Mouse (Mus musculus): Measurements from ENCODE around the gene Exoc3l. TPM values are rescaled to one million over a fixed set of nuclear protein-coding genes. Genes with fewer than 3 reads are reported as not detected.

Gene Exoc3l
- polyA plus RNA-seq, 1 experiment: not detected

DNA sequence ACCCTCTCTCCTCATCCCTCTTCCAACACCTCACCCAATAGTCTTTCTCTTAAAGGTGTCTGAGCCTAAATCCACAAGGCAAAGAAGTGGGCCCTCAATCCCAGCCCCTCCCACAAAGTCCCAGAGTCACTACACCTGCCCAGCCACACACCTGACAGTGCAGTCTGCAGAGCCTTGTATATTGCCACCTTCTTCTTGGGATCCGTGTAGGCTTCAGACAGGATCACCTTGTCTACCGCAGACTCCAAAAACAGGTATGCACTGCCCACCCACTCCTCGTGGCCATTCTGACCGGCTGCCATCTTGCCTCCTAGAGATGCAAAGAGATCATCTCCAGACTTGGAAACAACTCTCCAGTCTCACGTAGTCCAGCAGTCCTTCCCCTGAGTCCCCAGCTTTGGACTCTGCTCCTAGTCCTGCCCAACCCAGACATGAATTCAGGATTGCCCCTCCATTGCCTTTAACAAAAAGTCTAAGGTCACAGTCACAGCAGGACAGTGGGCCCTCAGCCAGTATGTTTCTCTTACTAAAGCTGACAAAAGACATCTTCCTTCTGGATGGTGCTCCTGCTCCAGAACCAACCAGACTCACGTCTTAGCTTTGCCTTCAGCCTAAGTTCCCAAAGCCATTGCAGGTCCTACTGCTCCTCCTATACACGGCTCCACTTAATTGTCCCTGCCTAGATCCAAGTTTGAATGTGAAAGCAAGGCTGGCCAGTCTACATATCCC, 35.4 kb downstream of the Exoc3l start:
- H3K4me3 ChIP-seq (ENCODE audit: insufficient read depth, low read depth, low read length): no peak overlapping the region
- WGBS: 81% methylated on average over 7 of the region's 7 CpGs

DNA sequence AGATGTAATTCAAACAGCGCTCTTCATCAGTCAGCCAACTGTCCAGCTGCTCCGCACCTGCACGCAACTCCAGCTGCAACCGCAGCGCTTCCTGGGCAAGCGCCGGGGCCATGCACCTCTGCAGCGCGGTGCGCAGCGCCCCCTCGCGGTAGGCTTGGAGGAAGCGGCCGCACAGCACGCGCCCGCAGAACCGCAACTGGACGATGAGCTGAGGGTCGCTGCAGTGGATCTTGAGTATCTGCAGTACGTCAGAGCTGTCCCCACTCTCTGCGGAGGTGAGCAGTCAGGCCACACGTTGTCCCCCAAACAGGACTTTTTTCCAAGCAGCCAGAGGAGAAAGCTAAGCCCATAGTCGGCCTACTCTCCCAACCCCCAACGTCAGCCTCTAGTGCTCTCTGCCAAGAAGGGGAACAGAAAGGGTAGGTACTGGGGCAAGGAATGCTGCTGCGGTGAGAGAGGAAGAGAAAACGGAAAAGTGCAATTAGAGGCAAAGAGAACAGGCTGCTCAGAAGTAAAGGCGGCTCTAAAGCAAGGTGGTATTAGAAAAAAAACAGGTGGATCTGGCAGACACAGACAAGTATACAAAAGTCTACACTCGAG, 36.1 kb downstream of the Exoc3l start:
- Histone ChIP-seq H3K4me3 (ENCODE audit: insufficient read depth, low read depth, low read length) (peak overlapping the region; percentile 51), H3K27ac (ENCODE audit: insufficient read depth, low read depth, low read length) (no peak overlapping the region), H3K4me1 (ENCODE audit: control insufficient read depth, insufficient read depth, low read length) (peaks cover 28% of the 10 kb centered on the region)
- WGBS: 5% methylated on average over 30 of the region's 30 CpGs
- TF ChIP-seq POLR2A (IDR thresholded peaks at IDR 0.05; ENCODE audit: insufficient read depth, low read depth, low read length): no peak
- TF ChIP-seq CTCF (IDR thresholded peaks at IDR 0.05; ENCODE audit: insufficient read depth, low read depth, low read length): peak; percentile 97

More for the DNA sequence above, 35.4 kb downstream of the Exoc3l start:
- Histone ChIP-seq H3K4me1 (ENCODE audit: control insufficient read depth, insufficient read depth, low read length) (peaks cover 24% of the 10 kb centered on the region), H3K27ac (ENCODE audit: insufficient read depth, low read depth, low read length) (no peak overlapping the region)
- TF ChIP-seq POLR2A (IDR thresholded peaks at IDR 0.05; ENCODE audit: insufficient read depth, low read depth, low read length) (no peak), CTCF (IDR thresholded peaks at IDR 0.05; ENCODE audit: insufficient read depth, low read depth, low read length) (no peak)

DNA sequence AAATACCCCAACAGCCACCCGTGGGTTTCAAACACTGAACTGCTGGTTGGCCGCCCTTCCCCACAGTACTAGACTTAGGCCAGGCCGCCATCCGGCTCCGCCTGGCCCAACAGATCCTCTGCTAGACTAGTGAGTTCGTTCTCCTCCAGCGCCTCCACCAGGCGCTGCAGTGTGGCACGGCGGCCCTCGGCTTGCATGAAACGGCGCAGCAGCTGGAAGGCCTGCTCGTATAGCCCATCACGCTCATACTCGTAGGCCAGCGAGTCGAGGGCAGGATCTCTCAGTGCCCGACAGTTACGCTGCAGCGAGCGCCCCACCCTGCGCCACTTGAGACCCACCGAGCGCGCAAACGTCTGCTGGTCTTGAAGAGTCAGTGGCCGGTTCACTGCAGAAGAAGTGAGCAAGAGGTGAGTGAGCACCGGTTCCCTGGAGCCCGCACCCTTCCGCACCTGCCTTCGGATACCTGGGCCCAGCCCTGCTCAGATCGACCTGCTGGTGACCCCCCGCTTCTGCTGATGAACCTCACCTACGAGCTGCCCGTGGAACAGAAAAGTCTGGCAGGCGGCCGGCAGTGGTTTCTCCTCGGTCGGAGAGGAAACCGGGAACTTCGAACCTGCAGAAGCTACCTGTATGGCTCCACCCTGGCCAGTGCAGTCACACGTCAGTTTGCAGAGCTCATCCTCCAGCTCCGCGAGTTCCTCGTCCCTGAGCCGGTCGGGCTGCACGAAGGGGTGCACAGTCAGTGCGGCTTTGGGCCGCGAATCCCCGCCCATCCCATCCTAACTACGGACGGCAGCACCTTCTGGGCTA, 36.8 kb downstream of the Exoc3l start:
- Histone ChIP-seq H3K4me1 (ENCODE audit: control insufficient read depth, insufficient read depth, low read length) (peaks cover 27% of the 10 kb centered on the region), H3K27ac (ENCODE audit: insufficient read depth, low read depth, low read length) (no peak overlapping the region), H3K4me3 (ENCODE audit: insufficient read depth, low read depth, low read length) (peak overlapping the region; percentile 51)
- WGBS: 10% methylated on average over 55 of the region's 55 CpGs
- TF ChIP-seq CTCF (IDR thresholded peaks at IDR 0.05; ENCODE audit: insufficient read depth, low read depth, low read length) (no peak), POLR2A (IDR thresholded peaks at IDR 0.05; ENCODE audit: insufficient read depth, low read depth, low read length) (no peak)

DNA sequence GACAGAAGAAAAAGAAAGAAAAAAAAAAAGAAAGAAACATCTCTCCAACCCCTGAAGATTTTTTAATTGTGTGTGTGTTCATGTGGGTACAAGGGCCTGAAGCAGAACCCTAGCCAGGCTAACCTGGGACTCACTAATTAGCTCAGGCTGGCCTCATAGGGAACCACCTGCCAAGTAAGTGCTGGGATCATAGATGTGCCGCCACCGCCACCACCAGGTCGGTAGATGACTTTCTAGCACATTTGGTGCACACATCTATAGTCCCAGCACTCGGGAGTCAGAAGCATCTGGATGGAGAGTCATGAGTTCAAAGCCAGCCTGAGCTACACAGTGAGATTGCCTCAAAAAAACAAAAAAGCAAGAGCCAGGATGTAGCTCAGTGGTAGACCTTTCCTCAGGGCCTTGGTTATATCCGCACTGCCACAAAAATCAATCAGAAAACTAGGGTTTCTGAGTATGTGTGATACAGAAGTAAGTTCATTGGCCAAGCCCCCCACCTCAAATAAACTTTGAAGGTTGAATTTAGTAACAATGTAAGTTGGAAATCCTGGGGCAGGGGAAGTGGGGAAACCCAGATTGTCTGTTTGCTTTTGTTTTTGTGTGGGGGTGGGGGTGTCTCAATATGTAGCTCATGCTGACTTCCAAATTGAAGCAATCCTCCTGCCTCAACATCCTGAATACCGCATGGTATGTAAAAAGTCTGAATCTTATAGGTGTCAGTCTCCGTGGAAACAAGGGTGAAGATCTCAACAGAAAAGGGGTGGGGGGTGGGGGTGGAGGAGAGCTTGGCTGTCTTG, 38.4 kb downstream of the Exoc3l start:
- 81% methylated on average over 7 of the region's 7 CpGs for WGBS
- H3K4me1 ChIP-seq (ENCODE audit: control insufficient read depth, insufficient read depth, low read length): peaks cover 31% of the 10 kb centered on the region
- no peak for TF ChIP-seq CTCF (IDR thresholded peaks at IDR 0.05; ENCODE audit: insufficient read depth, low read depth, low read length)
- TF ChIP-seq POLR2A (IDR thresholded peaks at IDR 0.05; ENCODE audit: insufficient read depth, low read depth, low read length): no peak
- H3K4me3 ChIP-seq (ENCODE audit: insufficient read depth, low read depth, low read length): no peak overlapping the region
- H3K27ac ChIP-seq (ENCODE audit: insufficient read depth, low read depth, low read length): no peak overlapping the region

DNA sequence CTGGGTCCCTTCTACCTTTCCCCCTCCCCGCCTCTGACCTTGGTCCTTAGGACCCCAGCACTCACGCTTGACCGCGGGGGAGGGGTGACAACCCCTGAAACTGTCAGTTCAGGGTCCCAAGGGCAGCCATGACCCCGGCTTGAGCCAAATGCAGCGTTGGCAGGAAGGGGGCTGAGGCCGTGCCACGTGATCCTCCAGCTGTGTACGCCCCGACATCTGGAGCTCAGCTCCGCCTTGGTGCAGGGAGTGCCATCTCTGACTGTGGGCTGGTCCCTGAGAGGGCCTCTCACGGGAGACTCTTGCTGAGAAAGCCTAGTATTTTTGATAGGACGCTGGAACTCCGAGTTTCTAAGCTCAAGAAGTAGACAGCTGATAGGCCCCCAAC, 40.9 kb downstream of the Exoc3l start, which contains the start of gene B3gnt9:
B3gnt9 (minus strand) TSS at position 188 of the 385 bp plus-strand sequence.
- H3K4me3 ChIP-seq (ENCODE audit: insufficient read depth, low read depth, low read length): peak within 1 kb of the TSS; percentile 59
- no peak within 1 kb of the TSS for H3K27ac ChIP-seq (ENCODE audit: insufficient read depth, low read depth, low read length)
- WGBS: 2% methylated on average over 14 of the region's 14 CpGs
- peaks cover 30% of the 10 kb centered on the region for H3K4me1 ChIP-seq (ENCODE audit: control insufficient read depth, insufficient read depth, low read length)
- TF ChIP-seq CTCF (IDR thresholded peaks at IDR 0.05; ENCODE audit: insufficient read depth, low read depth, low read length) (no peak), POLR2A (IDR thresholded peaks at IDR 0.05; ENCODE audit: insufficient read depth, low read depth, low read length) (no peak)

DNA sequence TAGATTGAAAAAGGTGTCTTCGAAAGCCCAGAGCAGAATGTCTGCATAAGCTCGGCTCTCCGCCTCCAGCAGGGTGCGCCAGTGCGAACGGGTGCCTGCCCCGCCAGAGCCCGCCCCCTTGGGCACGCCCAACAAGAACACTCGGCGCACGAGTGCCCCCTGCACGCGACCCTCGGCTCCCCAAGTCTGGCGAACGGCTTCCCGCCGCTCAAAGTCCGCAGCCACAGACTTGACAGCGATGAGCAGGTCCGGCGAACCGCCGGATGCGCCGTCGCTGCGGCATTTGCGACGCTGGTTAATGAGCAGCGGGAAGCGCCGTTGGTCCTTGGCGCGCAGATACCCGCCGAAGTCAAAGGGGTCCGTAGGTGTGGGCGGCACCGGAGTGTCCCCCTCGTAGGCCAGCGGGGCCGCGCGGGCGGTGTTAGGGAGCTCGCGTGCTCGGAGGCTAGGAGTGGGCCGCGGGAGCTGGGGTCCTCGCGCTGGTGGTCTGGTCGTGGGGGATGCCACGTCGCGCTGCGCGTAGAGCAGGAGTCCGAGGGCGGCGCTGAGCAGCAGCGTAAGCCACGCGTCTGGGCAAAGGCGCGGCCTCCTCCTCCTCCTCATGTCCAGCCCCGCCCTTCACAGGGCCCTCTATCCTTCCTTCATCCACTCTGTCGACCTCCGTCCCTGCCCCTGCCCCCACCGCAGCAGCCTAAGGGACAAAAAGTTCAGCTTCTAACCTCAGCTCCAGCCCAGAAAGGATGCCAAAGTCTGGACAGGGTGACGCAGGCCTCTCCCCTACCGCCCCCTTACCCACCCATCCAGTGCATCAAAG, 41.5 kb downstream of the Exoc3l start:
- no peak for TF ChIP-seq POLR2A (IDR thresholded peaks at IDR 0.05; ENCODE audit: insufficient read depth, low read depth, low read length)
- TF ChIP-seq CTCF (IDR thresholded peaks at IDR 0.05; ENCODE audit: insufficient read depth, low read depth, low read length): peak; percentile 66
- no peak overlapping the region for H3K27ac ChIP-seq (ENCODE audit: insufficient read depth, low read depth, low read length)
- peak overlapping the region; percentile 59 for H3K4me3 ChIP-seq (ENCODE audit: insufficient read depth, low read depth, low read length)
- WGBS: under 1% methylated on average over 74 of the region's 74 CpGs
- peaks cover 25% of the 10 kb centered on the region for H3K4me1 ChIP-seq (ENCODE audit: control insufficient read depth, insufficient read depth, low read length)

DNA sequence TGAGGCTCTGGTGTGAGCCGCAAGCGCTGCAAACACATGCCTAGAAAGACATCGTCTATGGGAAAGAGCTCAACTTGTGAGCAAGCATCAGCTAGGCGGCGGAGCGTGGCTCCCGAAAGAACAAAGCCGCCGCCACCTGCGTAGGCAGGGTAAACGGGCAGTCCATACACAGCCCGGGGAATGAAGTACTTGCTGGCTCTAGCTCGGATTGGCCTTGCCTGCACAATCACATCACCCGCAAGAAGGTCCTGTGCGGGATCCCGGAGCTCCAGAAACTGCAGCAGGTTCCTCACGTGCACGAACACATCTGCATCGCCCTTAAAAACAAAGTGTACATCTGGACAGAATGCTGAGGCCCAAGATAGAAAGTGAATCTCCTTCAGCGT, 42.1 kb downstream of the Exoc3l start:
- no peak overlapping the region for H3K27ac ChIP-seq (ENCODE audit: insufficient read depth, low read depth, low read length)
- peaks cover 19% of the 10 kb centered on the region for H3K4me1 ChIP-seq (ENCODE audit: control insufficient read depth, insufficient read depth, low read length)

More for the DNA sequence above, 42.1 kb downstream of the Exoc3l start:
- TF ChIP-seq POLR2A (IDR thresholded peaks at IDR 0.05; ENCODE audit: insufficient read depth, low read depth, low read length): no peak
- no peak for TF ChIP-seq CTCF (IDR thresholded peaks at IDR 0.05; ENCODE audit: insufficient read depth, low read depth, low read length)
- peak overlapping the region; percentile 59; the same call in 1 of the 2 replicates for H3K4me3 ChIP-seq (ENCODE audit: insufficient read depth, low read depth, low read length)
- 33% methylated on average over 20 of the region's 20 CpGs for WGBS
